Mouse (Mus musculus) v-Abl transformed pro-B cells (cell line): Measurements from ENCODE around the gene Slc9a3r1.

Experiments used
- in situ Hi-C, 2 experiments: fragments of 400-800 bp; cut with MboI; formaldehyde crosslinking; loops; one replicate each; pipeline ENCODE4 v1.15.1; 2025; ENCODE audit not compliant: unreplicated experiment in 2 of 2

Slc9a3r1 gene

GRCm38 (mm10) chr11:115160883-115161577 is 2.1 kb upstream of the Slc9a3r1 start:
- in situ Hi-C loops, result loop anchor here (10.0 to 25.0 kb wide), 4 partner anchors 101 to 1474 kb away; partner anchors contain the start of genes Armc7 (in 1 of the 2), D11Wsu47e (in 1 of the 2), Fam104a (in 1 of the 2) and Grin2c (in 1 of the 2)

GRCm38 (mm10) chr11:115161578-115162204 is 1.4 kb upstream of the Slc9a3r1 start:
- in situ Hi-C loops, result loop anchor here (10.0 to 25.0 kb wide), 4 partner anchors 101 to 1474 kb away; partner anchors contain the start of genes Armc7 (in 1 of the 2), D11Wsu47e (in 1 of the 2), Fam104a (in 1 of the 2) and Grin2c (in 1 of the 2)

GRCm38 (mm10) chr11:115162205-115162601 is 938 bp upstream of the Slc9a3r1 start:
- in situ Hi-C loops, result loop anchor here (10.0 to 25.0 kb wide), 4 partner anchors 100 to 1475 kb away; partner anchors contain the start of genes Armc7 (in 1 of the 2), D11Wsu47e (in 1 of the 2), Fam104a (in 1 of the 2) and Grin2c (in 1 of the 2)

GRCm38 (mm10) chr11:115163568-115164150 is 518 bp downstream of the Slc9a3r1 start:
- in situ Hi-C loops, result loop anchor here (10.0 to 25.0 kb wide), 4 partner anchors 99 to 1476 kb away; partner anchors contain the start of genes Armc7 (in 1 of the 2), D11Wsu47e (in 1 of the 2), Fam104a (in 1 of the 2) and Grin2c (in 1 of the 2)

GRCm38 (mm10) chr11:115164341-115164975 is 1.3 kb downstream of the Slc9a3r1 start:
- in situ Hi-C loops, result loop anchor here (10.0 to 25.0 kb wide), 4 partner anchors 98 to 1477 kb away; partner anchors contain the start of genes Armc7 (in 1 of the 2), D11Wsu47e (in 1 of the 2), Fam104a (in 1 of the 2) and Grin2c (in 1 of the 2)

GRCm38 (mm10) chr11:115164976-115165374 is 1.8 kb downstream of the Slc9a3r1 start:
- in situ Hi-C loops, result loop anchor here (10.0 to 25.0 kb wide), 4 partner anchors 97 to 1478 kb away; partner anchors contain the start of genes Armc7 (in 1 of the 2), D11Wsu47e (in 1 of the 2), Fam104a (in 1 of the 2) and Grin2c (in 1 of the 2)

- in situ Hi-C loops, result loop anchor here (10.0 to 25.0 kb wide), 4 partner anchors 96 to 1479 kb away; partner anchors contain the start of genes Armc7 (in 1 of the 2), D11Wsu47e (in 1 of the 2), Fam104a (in 1 of the 2) and Grin2c (in 1 of the 2)
These were observed 3.6 kb downstream of the Slc9a3r1 start for GRCm38 (mm10) chr11:115166776-115167175.

GRCm38 (mm10) chr11:115167631-115168249 is 4.6 kb downstream of the Slc9a3r1 start:
- in situ Hi-C loops, result loop anchor here (10.0 to 25.0 kb wide), 4 partner anchors 95 to 1480 kb away; partner anchors contain the start of genes Armc7 (in 1 of the 2), D11Wsu47e (in 1 of the 2), Fam104a (in 1 of the 2) and Grin2c (in 1 of the 2)

GRCm38 (mm10) chr11:115169430-115169829 is 6.3 kb downstream of the Slc9a3r1 start:
- in situ Hi-C loops, result loop anchor here (10.0 to 25.0 kb wide), 4 partner anchors 93 to 1482 kb away; partner anchors contain the start of genes Armc7 (in 1 of the 2), D11Wsu47e (in 1 of the 2), Fam104a (in 1 of the 2) and Grin2c (in 1 of the 2)

- in situ Hi-C loops, result loop anchor here in 1 of 2 experiments (25.0 kb wide), 2 partner anchors 91 to 1484 kb away; partner anchors contain the start of genes D11Wsu47e, Fam104a and Grin2c
These were observed 8.0 kb downstream of the Slc9a3r1 start for GRCm38 (mm10) chr11:115171125-115171524.

- in situ Hi-C loops, result loop anchor here in 1 of 2 experiments (25.0 kb wide), 2 partner anchors 89 to 1486 kb away; partner anchors contain the start of genes D11Wsu47e, Fam104a and Grin2c
These were observed 9.7 kb downstream of the Slc9a3r1 start for GRCm38 (mm10) chr11:115172825-115173287.

- in situ Hi-C loops, result loop anchor here in 1 of 2 experiments (25.0 kb wide), 2 partner anchors 89 to 1486 kb away; partner anchors contain the start of genes D11Wsu47e, Fam104a and Grin2c
These were observed 10.6 kb downstream of the Slc9a3r1 start for GRCm38 (mm10) chr11:115173549-115174339.

- in situ Hi-C loops, result no loop called here
These were observed 13.5 kb downstream of the Slc9a3r1 start for GRCm38 (mm10) chr11:115176399-115177190.

- in situ Hi-C loops, result no loop called here
These were observed 14.5 kb downstream of the Slc9a3r1 start for GRCm38 (mm10) chr11:115177559-115178195.

GRCm38 (mm10) chr11:115178766-115179165 is 15.6 kb downstream of the Slc9a3r1 start:
- in situ Hi-C loops, result no loop called here

- in situ Hi-C loops, result no loop called here
These were observed 16.1 kb downstream of the Slc9a3r1 start for GRCm38 (mm10) chr11:115179191-115179590.
